Mouse (Mus musculus): ENCODE data around the gene Sik1. TPM values are rescaled to one million over a fixed set of nuclear protein-coding genes. Genes with fewer than 3 reads are reported as not detected.

Sik1 gene
- total and polyA plus RNA-seq, 2 experiments from 2014 or later = 10.9 to 31.9 TPM

DNA sequence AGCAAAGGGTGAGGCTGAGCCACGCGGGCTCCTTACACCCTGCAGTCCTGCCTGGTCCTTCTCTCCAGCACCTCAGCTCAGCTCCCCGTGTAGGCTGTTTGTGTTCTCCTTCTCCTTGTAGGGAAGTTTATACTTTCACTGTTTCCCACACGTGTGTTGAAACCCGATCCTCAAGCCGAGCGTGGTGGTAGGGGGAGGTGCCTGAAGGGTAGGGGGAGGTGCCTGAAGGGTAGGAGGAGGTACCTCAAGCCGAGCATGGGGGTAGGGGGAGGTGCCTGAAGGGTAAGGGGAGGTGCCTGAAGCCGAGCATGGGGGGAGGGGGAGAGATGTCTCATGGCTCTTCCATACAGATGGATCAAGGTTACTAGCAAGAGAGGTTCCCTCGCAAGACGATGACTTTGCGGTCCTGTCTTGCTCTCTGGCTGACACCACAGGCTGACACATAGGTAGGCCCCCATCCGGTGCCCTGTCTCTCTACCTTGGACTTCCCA, 15.4 kb upstream of the Sik1 start:
- no peaks in the 10 kb centered on the region for H3K9me3 ChIP-seq (replicated peaks; ENCODE audit: control insufficient read depth, low read length)
- no peaks in the 10 kb centered on the region for H3K27me3 ChIP-seq (ENCODE audit: control insufficient read depth, insufficient read depth, low read length)
- H3K4me1 ChIP-seq (ENCODE audit: control insufficient read depth, insufficient read depth) = 0 out of 2 replicates have a peak, but pooled peaks cover 10% of the 10 kb centered on the region
- H3K4me3 ChIP-seq (ENCODE audit: low read depth, low read length) = no peak overlapping the region
- 24% methylated on average over 13 of the region's 13 CpGs for WGBS
- no peak overlapping the region for H3K9ac ChIP-seq (replicated peaks; ENCODE audit: low read depth, low read length)
- no peak for DNase-seq (ENCODE audit: low spot score)
- TF ChIP-seq EP300 (IDR thresholded peaks at IDR 0.05; ENCODE audit: low read depth) = no peak
- TF ChIP-seq CTCF (IDR thresholded peaks at IDR 0.05; ENCODE audit: low read depth) = no peak
- no peak overlapping the region for H3K4me2 ChIP-seq (ENCODE audit: low read depth, low read length)
- H3K36me3 ChIP-seq (replicated peaks; ENCODE audit: control insufficient read depth, insufficient read depth, low read length) = no peaks in the 10 kb centered on the region
- no peak overlapping the region for H3K27ac ChIP-seq (ENCODE audit: low read depth)
- no peak for ATAC-seq (ENCODE audit: insufficient read depth, low read depth)

DNA sequence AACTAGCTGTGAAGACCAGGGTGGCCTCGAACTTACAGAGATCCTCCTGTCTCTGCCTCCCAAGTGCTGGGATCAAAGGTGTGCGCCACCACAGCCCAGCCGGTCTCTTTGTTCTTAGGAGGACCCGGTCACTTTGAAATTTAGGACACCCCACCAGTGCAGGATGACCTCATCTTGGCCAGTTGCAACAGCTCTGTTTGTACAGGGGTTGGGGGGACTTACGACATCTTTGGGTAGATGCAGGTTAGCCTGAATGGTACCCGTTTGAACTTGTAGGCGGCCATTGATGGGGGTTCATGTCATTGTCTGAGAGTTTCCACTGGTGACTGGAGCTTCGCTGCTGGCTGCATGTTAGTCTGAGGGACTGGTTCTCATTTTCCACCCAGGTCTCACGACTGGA, 14.8 kb upstream of the Sik1 start:
- no peak overlapping the region for H3K4me3 ChIP-seq (ENCODE audit: low read depth, low read length)
- peaks cover 14% of the 10 kb centered on the region for H3K4me1 ChIP-seq (ENCODE audit: control insufficient read depth, insufficient read depth)
- H3K4me2 ChIP-seq (ENCODE audit: low read depth, low read length) = no peak overlapping the region
- H3K36me3 ChIP-seq (replicated peaks; ENCODE audit: control insufficient read depth, insufficient read depth, low read length) = no peaks in the 10 kb centered on the region
- H3K27ac ChIP-seq (ENCODE audit: low read depth) = no peak overlapping the region
- no peak overlapping the region for H3K9ac ChIP-seq (replicated peaks; ENCODE audit: low read depth, low read length)
- no peaks in the 10 kb centered on the region for H3K27me3 ChIP-seq (ENCODE audit: control insufficient read depth, insufficient read depth, low read length)
- TF ChIP-seq EP300 (IDR thresholded peaks at IDR 0.05; ENCODE audit: low read depth) (no peak), CTCF (IDR thresholded peaks at IDR 0.05; ENCODE audit: low read depth) (no peak)
- DNase-seq (ENCODE audit: low spot score) (no peak), ATAC-seq (ENCODE audit: insufficient read depth, low read depth) (no peak)
- WGBS = 79% methylated on average over 9 of the region's 9 CpGs
- H3K9me3 ChIP-seq (replicated peaks; ENCODE audit: control insufficient read depth, low read length) = no peaks in the 10 kb centered on the region

DNA sequence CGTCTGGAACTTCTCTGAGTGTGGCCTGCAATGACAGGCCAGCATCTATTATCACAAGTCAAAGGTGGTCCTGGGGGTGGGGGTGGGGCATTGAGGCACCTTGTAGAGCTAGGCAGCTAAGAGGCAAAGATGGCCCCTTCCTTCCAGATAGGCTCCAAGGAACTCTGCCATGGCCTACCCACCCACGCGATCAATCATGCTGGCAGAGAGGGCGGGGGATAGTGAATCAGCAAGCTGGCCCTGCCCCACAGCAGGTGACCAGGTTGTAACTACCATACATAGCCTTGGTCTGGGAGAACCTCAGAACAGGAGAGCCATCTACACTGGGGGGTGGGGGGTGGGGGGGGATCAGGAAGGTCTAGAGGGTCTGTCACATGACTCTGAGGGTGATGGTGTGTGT, 12.5 kb upstream of the Sik1 start:
- H3K9me3 ChIP-seq (replicated peaks; ENCODE audit: control insufficient read depth, low read length) = no peaks in the 10 kb centered on the region
- no peak overlapping the region for H3K27ac ChIP-seq (ENCODE audit: low read depth)
- H3K9ac ChIP-seq (replicated peaks; ENCODE audit: low read depth, low read length) = no peak overlapping the region
- ATAC-seq (ENCODE audit: insufficient read depth, low read depth) (no peak), DNase-seq (ENCODE audit: low spot score) (no peak)
- H3K27me3 ChIP-seq (ENCODE audit: control insufficient read depth, insufficient read depth, low read length) = no peaks in the 10 kb centered on the region
- TF ChIP-seq EP300 (IDR thresholded peaks at IDR 0.05; ENCODE audit: low read depth) = no peak
- TF ChIP-seq CTCF (IDR thresholded peaks at IDR 0.05; ENCODE audit: low read depth) = no peak
- peaks cover 11% of the 10 kb centered on the region for H3K4me1 ChIP-seq (ENCODE audit: control insufficient read depth, insufficient read depth)
- H3K4me3 ChIP-seq (ENCODE audit: low read depth, low read length) = no peak overlapping the region
- no peak overlapping the region for H3K4me2 ChIP-seq (ENCODE audit: low read depth, low read length)
- no peaks in the 10 kb centered on the region for H3K36me3 ChIP-seq (replicated peaks; ENCODE audit: control insufficient read depth, insufficient read depth, low read length)
- WGBS = 82% methylated on average over 4 of the region's 4 CpGs

DNA sequence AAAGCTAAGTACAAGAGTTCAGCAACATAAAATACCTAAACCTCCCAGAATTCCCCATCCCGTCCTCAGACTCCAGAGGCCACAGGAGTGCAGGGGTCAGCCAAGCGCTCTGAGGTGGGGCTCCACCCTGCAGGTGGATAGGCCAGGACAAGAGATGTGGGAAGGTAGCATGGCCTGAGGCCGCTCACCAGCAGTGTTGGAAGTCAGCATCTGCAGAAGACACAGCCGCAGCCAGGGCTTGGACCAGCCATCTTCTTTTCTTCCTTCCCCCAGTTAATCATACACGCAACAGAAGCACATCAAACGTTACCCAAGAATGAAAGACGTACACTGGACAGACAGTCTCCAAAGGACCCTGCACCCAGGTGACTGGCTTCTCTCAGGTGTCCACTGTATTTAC, 11.5 kb upstream of the Sik1 start:
- Histone ChIP-seq H3K27me3 (ENCODE audit: control insufficient read depth, insufficient read depth, low read length) (no peaks in the 10 kb centered on the region), H3K4me1 (ENCODE audit: control insufficient read depth, insufficient read depth) (peaks cover 13% of the 10 kb centered on the region), H3K9ac (replicated peaks; ENCODE audit: low read depth, low read length) (no peak overlapping the region), H3K9me3 (replicated peaks; ENCODE audit: control insufficient read depth, low read length) (no peaks in the 10 kb centered on the region), H3K4me2 (ENCODE audit: low read depth, low read length) (no peak overlapping the region), H3K4me3 (ENCODE audit: low read depth, low read length) (no peak overlapping the region), H3K36me3 (replicated peaks; ENCODE audit: control insufficient read depth, insufficient read depth, low read length) (no peaks in the 10 kb centered on the region), H3K27ac (ENCODE audit: low read depth) (no peak overlapping the region)
- TF ChIP-seq CTCF (IDR thresholded peaks at IDR 0.05; ENCODE audit: low read depth) (no peak), EP300 (IDR thresholded peaks at IDR 0.05; ENCODE audit: low read depth) (no peak)
- ATAC-seq (ENCODE audit: insufficient read depth, low read depth) (no peak), DNase-seq (ENCODE audit: low spot score) (no peak)
- WGBS = 94% methylated on average over 7 of the region's 7 CpGs

DNA sequence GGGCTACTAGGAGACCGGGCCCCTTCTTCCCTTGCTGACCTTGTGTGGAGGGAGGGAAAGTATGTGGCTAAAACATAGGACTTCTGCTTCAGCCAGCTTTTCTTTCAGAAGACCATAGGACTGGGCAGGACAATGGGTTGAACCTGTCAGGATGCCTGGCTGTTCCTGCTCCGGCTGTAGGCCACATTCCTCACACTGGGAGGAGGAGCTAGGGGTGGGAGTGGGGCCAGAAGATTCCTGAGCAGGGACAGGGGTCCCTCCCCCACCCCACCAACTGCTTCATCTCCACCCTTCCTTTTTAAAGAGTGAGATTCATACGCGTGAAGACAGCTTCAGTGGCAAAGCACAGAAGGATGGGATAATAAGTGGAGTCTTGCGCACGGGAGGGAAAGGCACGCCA, 10.0 kb upstream of the Sik1 start:
- Histone ChIP-seq H3K4me3 (ENCODE audit: low read depth, low read length) (no peak overlapping the region), H3K9ac (replicated peaks; ENCODE audit: low read depth, low read length) (no peak overlapping the region), H3K27ac (ENCODE audit: low read depth) (no peak overlapping the region), H3K9me3 (replicated peaks; ENCODE audit: control insufficient read depth, low read length) (no peaks in the 10 kb centered on the region), H3K4me2 (ENCODE audit: low read depth, low read length) (no peak overlapping the region), H3K27me3 (ENCODE audit: control insufficient read depth, insufficient read depth, low read length) (no peaks in the 10 kb centered on the region), H3K4me1 (ENCODE audit: control insufficient read depth, insufficient read depth) (peaks cover 18% of the 10 kb centered on the region), H3K36me3 (replicated peaks; ENCODE audit: control insufficient read depth, insufficient read depth, low read length) (no peaks in the 10 kb centered on the region)
- ATAC-seq (ENCODE audit: insufficient read depth, low read depth) (peak; percentile 66), DNase-seq (ENCODE audit: low spot score) (no peak)
- WGBS = 59% methylated on average over 7 of the region's 7 CpGs
- TF ChIP-seq EP300 (IDR thresholded peaks at IDR 0.05; ENCODE audit: low read depth) = no peak
